Mouse (Mus musculus) kidney, postnatal 36 days (tissue): ENCODE measurements around the gene Smap2.
"Not testable (repeated sequence)": the region's sequence is repeated elsewhere in the genome, so short reads cannot be mapped to it uniquely, and the experiment has no call there.

Experiments
- DNase-seq, 2 experiments: peaks; one replicate each; pipeline ENCODE4 v3.0.0; 2021 to 2022; ENCODE audit warnings: mixed read lengths in 2 of 2

The Smap2 gene

DNA sequence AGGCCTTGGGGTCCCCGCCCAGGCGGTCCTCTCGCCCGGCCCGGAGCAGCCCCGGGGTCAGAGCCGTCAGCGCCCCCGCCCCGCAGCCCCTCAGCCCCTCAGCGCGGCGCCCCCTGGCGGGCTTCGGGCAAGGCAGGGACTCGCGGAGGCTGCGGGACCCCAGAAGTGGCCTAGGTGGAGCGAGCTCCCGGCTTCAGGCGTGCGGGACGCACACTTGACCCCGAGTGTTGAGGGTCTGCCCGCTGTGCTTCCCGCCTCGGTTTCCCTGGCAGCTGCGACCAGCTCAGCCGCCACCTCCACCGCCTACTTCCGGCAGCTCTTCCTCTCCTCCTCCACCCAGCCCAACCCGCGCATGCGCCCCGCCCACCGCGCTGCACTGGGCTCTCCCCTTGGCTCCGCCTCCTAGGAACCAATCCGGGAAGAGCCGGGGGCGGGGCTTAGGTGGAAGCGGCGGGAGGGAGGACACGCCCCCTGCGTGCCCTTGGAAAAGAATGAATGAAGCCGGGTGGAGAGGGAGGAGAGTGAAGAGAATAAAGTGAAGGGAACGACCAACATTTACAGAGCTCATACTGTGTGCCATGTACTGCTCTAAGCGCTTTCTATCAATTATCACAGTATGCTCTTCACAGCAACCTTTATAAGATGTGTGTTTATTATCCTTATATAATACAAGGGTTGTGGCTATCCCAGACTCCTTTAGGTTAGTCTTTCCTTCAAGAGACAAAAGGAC lies at the start of gene Smap2:
TSS of gene Smap2 (minus strand) at position 320 of the 730 bp plus-strand sequence.
- peak; percentile 99 to 100 for DNase-seq

DNA sequence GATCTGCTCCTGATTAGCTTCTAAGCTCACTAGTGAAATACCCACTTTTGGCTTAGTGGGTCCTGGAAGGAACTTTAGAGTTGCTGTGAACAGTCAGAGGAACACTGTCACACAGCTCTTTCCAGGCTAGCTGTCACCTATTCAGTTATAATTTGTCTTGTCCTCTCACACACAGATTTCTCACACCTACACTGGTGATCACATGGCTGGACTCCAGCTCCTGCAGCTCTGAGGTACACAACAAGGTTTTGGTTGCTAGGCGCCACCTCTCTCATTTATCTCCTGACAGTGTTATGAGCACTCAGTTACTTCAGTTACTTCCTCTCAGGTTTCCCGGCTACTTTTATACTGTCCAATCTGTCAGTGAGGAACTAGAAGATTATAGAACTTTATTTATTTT lies 48.3 kb upstream of the Smap2 start:
- no peak for DNase-seq

DNA sequence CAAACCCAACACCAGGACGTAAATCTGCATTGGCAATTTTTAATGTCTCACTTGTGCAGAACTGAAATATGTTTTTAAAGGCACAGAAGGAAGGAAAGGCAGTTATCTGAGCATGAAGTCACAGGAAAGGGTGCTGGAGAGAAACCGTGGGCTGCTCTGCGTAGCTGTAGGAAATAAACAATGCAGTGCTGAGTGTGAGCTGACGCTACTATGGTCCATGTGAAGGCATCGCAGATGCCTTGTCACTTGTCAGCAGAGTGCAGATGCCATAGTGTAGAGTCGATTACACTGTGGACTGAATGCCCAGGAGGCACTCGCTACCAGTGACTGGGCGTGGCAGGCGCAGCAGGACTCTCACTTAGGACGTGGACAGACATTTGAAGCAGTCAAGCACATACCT lies 42.2 kb upstream of the Smap2 start:
- not testable (repeated sequence) for DNase-seq

DNA sequence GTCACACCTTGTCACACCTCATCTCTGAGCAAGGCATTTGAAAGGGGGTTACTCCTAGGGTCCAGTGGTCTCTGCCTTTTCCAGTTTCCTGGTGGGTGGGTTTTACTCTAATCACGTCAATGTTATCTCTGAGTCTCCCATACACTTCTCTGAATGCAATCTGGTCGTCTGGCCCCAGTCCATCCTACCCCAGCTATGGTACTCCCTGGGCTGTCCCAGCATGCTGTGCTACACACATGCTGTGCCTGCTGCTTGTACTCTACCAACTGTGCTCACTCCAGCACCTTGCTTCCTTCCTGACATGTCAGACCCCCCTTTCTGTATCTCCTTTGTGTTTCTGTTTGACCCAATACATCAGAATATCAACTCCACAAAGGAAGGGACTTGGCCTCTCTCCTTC lies 40.0 kb upstream of the Smap2 start:
- DNase-seq = no peak

DNA sequence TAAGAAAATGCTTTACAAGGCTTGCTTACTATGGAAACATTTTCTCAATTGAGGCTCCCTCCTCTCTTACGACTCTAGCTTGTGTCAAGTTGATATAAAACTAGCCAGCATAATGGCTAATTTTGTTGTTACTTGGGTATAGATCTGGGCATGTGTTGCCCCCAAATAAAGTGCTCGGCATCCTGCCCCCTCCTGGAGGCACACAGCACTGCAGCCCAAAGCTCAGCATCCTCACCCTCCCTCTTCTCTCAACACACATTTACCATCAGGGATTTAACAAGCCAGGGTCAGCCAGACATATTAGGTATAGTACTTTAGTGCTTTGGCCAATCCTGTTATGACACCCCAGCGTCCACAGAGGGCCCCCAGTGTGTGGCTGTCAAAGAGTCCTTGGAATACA lies 39.3 kb upstream of the Smap2 start:
- DNase-seq = peak in 1 of 2 experiments; percentile 38

DNA sequence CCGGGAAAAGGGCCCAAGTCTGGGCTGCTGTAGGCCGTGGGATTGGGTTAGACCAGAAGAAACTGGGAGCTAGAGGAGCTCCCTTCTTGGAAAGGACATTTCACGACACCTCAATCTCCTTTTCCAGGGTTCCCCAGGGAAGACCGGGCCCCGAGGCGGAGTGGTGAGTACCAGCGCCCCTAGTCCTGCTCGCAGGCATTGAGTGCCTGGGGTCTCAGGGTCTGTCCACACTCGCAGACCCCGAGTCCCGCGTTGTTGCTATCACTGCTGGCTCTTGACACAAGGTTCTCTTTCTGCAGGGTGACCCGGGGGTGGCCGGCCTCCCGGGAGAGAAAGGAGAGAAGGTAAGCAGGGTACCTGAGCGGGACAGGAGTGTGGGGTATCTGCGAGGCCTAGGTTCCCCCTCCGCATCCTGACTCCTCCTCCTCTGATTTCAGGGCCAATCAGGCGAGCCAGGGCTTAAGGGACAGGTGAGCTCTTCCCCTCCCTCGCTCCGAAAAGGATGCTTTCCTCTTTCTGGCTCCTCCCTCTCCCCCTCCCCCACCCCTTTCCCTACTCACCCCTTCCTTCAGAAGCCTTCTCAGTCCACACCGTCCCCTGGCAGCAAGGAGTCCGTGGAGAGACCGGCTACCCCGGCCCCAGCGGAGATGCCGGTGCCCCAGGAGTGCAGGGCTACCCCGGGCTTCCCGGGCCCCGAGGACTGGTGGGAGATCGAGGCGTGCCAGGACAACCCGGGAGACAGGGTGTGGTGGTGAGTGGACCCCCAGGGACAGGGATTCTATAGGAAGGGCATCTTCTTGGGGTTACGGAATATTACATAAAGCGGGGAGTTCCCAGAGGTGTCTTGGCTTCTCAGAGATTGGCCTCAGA lies 35.6 kb upstream of the Smap2 start:
- DNase-seq = no peak

DNA sequence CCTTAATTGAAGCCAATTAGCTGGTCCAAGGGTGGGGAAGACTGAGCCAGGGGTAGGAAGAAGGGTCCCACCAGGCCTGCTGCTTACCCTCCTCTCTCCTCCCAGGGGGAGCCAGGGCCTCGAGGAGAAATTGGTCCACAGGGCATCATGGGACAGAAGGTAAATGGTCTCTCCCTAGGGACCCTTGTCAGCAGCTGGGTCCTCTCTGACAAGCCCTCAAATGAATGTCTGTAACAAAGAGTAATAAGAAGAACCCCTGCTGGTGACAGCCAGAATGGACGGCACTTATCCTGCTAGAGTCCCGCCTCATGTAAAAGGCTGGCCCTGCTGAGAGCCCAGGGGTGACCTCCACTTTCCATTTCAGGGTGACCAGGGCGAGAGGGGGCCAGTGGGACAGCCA lies 34.8 kb upstream of the Smap2 start:
- no peak for DNase-seq

DNA sequence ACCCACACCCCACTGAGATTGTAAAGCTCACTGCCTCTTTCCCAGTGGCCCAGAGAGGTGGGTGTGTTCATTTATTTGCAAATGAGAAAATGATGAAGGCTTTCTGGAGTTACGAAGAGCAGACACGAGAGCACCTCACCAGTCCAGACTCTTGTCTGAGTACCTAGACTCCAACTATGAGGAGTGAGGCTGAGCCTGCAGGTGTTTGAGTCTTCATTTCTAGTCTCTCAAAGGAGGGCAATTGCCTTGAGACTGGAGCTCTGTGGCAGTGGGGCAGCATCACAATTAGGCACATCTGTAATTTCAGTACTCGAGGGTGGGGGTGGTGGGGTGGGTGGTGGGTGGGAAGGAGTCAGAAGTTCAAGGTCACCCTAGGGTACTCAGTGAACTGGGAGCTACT lies 25.9 kb upstream of the Smap2 start:
- DNase-seq = no peak

DNA sequence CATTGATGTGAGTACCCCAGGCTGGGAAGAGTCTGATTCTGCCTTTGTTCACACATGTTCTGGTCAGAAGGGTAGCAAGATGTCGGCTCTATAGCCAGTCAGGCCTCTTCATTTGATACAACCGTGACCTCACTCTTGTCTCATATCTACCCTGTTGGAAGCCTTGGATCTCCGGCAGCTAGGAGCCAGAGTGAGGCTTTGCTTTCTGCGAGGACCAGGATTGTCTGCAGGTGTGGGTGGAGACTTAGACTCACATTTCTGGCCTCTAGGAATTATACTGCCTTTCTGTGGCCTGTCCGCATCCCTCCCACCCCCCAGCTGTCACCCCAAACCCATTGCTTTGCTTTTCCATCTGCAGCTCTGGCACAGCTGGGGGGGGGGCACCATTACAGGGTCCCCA lies 25.4 kb upstream of the Smap2 start:
- DNase-seq = no peak

DNA sequence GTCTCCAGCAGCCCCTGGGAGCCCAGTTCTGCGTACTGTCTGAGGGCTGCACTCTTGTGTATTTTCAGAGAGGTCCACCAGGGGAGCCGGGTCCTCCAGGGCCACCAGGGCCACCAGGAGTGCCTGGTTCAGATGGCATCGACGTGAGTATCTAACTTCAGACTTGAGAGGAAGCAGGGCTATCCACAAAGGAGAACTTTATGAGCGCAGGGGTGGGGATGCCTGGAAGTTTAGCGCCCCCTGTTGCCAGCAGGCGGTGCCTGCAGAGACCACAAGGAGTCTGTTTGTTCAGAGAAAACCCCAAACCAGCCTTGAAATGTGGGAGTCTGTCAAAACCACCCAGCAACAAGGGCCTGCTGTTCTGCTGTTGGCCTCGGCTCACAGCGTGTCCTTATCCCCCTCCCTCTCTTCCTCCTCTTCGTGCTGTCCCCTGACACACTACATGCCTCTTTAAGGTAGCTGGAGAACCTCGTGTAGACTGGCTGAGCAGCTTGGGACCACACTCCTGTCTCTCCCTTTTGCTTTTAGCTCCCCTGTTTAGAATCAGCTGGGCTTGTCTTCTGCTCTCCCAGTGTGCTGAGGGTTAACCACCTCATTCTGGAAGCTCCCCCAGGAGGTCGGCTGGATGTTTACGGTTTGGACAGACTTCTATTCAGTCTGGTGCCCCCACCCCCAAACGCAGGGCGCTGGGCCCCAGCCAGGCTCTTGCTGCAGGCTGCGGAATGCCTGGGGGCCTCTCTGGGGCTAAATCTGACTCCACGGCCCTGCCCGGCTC lies 24.0 kb upstream of the Smap2 start:
- DNase-seq = peak; percentile 43 to 72

DNA sequence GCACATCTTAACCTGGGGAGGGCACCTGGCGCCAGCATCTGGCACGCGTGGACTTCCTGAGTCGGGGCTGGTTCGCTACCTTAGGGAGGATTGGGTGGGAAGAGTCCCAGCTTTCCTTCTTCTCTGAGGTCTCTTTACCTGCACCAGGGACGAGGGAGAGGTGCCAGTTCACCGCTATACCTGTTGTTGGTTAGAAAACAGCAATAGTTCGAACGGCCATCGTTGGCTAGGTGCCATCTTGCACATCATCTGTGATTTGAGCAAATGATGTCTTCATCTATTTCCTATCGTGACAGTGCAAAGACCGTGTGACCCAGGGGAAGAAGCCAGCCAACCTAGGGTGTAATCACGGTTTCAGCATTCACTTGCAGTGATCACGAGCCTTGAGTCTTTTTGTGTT lies 23.3 kb upstream of the Smap2 start:
- no peak for DNase-seq

DNA sequence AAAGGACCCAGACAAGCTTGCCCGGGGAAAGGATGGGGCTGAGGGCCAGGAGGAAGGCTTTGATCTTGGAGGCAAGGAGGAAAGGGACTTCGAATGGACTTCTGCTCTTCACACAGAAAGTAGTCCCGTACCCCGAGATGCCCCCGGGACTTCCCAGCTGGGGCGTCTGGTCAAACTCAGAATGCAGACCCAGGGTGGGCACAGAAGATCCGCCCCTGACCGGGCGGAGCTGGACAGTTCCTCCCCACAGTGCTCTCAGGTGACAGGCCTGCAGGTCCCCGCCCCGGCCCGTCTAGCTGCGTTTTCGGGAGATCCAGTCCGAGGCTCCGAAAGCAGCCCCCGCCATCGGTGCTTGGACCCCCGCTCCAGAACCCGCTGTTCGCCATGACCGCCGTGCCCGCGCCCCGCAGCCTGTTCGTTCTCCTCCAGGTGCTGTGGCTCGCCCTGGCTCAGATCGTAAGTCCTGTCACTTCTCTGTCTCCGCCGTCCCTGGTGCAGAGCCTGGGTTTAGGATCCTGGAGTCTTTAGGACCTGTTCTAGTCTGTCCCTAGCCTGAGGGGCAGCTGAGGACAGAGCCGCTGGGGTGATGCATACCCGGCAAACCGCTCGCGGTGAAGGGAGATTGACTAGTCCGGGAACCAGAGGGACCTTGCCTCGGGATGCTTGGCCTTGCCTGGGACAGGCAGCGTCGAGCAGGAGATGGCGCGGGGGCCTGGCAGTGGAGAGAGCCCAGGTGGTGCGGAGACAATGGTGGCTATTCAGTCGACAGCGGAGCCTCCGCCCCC lies 22.5 kb upstream of the Smap2 start, which contains the start of gene Col9a2:
TSS of gene Col9a2 (plus strand) at position 55 of the 785 bp plus-strand sequence.
- DNase-seq = peak in 1 of 2 experiments; percentile 18

DNA sequence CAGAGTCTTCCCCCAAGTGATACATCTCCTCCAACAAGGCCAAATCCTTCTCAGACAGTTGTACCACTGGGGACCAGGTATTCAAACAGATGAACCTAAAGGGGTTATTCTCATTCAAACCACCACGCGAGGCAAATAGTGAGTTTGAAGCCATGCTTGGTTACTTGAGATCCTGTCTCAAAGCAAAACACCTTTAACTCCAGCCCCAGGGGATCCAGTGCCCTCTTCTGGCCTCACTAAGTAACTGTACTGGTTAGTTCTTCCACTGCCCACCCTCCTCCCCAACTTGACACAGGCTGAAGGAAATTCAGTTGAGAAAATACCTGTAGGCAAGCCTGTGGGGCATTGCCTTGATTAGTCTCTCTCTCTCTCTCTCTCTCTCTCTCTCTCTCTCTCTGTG lies 16.0 kb upstream of the Smap2 start:
- DNase-seq = peak in 1 of 2 experiments; percentile 49

DNA sequence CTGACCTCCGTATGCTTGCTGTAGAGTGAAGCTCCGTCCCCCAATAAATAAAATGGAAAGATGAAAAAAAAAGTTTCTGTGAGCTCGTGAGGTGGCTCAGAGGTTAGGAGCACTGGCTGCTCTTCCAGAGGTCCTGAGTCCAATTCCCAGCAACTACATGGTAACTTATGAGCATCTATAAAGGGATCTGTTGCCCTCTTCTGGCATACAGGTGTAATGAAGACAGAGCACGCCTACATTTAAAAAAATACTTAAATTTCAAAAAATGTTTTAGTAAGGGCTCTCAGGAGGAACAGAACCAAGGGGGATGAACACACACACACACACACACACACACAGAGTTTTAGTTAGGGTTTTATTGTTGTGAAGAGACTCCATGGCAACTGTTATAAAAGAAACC lies 14.4 kb upstream of the Smap2 start:
- no peak for DNase-seq

DNA sequence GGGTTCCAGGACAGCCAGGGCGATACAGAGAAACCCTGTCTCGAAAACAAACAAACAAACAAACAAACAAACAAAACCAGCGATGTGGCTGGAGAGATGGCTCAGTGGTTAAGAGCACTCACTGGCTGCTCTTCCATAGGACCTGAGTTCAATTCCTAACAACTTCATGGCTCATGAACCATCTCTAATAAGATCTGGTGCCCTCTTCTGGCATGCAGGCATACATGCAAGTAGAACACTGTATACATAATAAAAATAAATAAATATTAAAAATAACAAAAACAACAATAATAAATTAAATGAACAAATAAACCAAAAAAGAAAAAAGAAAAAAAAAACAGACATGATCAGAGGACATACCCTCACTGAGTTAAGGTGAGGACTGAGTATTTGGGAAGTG lies 12.6 kb upstream of the Smap2 start:
- DNase-seq = no peak

DNA sequence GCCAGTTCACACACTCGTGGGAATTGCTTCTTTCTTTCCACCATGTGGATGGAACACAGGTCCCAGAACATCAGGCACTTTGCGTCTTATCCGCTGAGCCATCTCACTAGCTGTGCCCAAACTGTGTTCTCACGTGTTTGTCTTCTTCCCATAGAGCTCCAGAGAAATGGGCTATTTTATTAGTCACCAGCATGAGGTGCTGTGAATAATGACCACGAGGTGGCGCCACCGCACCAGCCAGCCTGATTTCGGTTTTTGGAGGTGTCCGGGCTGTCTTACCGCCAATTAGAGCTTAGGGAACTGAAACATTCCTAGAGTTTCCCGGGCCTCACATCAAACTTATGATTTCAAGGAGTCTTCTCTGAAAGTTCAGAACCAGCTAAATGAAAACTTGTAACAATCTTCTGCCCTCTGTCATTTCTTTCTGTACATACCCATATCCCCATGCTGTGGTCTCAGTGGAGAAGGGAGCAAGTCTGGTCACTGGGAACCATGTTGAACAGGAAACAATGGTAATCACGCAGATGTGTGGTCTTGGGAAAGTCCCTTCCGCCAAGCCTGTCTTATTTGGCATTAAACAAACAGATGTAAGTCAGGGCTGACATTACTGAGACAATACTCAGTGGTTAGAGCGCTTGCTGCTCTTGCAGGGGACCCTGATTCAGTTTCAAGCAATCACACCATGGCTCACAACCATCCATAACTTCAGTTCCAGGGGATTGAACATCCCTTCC lies 11.8 kb upstream of the Smap2 start:
- DNase-seq = peak; percentile 36 to 83

DNA sequence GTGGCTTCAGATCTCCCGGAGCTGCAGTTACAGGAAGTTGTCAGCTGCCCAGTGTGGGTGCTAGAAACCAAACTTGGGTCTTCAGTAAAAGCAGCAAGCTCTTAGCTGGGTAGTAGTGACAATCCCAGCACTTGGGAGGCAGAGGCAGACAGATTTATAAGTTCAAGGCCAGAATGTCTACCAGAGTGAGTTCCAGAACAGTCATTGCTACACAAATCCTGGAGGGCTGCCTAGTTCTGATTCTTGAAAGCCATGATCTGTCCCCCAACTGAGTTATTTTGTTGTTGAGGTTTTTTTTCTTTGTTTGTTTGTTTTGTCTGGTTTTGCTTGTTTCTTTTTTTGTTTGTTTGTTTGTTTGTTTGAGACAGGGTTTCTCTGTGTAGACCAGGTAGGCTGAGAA lies 11.1 kb upstream of the Smap2 start:
- no peak for DNase-seq

DNA sequence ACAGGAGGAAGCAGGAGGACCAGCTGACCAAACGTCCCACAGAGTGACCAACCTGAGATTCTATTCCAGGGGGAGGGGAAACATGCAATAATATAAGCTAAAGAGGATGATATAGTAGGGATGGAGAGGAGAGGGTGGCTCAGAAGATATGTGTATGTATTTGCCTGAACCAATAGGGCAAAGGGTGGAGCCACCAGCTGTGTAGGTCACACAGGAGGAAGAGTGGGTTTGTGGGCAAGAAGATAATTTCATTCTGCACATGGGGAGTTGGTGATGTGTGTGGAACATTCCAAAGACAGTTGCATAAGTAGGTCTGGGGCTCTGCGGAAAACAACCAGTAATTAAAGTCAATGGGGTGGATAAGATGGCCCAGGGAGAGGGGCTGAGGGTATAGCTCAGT lies 8.6 kb upstream of the Smap2 start:
- DNase-seq = no peak

DNA sequence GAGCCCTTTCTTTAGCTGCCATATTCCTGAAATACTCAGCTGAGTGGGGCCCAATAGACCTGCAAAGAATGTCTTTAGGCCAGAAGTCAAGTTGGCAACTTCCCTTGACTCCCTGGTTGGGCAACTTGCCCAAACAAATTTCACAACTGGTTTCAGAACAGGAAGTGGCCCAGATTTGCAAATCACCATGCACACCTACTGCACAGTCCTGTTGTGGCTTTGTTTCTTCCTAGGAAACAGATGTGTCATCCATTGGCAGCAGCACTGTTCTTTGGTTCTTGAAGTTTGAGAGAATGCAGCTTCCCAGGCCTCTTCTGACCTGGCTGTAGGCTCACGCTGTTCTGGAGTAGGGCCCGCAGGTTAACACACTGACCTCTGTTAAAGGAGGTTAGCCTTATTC lies 6.9 kb upstream of the Smap2 start:
- peak; percentile 63 to 74 for DNase-seq

DNA sequence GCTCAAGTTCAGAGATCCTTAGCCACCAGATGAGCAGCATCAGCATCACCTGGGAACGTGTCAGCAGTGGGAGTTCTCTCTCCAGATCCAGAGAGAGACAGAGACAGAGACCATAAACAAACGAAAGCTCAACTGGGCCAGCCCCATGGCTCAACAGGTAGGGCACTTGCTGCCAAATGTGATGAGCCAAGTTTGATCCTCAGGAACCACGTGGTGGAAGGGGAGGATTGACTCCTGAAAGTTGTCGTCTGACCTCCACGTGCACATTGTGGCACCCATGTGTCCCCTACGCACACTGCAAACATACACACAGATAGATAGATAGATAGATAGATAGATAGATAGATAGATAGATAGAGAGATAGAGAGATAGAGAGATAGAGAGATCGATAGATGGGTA lies 6.4 kb upstream of the Smap2 start:
- DNase-seq = no peak

DNA sequence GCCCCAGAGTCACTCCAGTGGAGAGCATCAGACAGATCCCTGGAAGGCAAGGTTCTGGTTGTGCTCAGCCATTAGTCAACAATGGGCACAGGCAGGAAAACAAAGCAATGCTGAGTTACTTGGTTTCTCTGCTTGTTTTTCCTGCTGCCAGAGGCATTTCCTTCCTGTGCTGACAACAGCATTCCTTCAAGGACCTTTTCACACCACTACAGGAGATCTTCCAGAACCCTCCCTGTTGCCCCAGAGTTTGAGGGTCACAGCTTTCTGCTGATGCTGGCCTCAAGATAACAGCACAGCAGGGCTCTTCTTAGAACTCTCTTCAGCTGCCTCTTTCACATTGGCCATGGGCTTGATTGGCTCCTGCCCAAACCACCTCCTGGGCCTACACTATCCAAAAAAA lies 4.9 kb upstream of the Smap2 start:
- DNase-seq = peak; percentile 62 to 71
